Mouse (Mus musculus): ENCODE measurements around the gene Ing4. TPM values are rescaled to one million over a fixed set of nuclear protein-coding genes. Genes with fewer than 3 reads are reported as not detected.
A peak's percentile ranks its signal among the peaks of the same experiment; 100 is the strongest.

Gene Ing4
- polyA plus RNA-seq (2015; fragmentation: Nextera tagmentation; extraction: Ambion mirVana) = 65.4 and 70.1 TPM in 2 replicates

DNA sequence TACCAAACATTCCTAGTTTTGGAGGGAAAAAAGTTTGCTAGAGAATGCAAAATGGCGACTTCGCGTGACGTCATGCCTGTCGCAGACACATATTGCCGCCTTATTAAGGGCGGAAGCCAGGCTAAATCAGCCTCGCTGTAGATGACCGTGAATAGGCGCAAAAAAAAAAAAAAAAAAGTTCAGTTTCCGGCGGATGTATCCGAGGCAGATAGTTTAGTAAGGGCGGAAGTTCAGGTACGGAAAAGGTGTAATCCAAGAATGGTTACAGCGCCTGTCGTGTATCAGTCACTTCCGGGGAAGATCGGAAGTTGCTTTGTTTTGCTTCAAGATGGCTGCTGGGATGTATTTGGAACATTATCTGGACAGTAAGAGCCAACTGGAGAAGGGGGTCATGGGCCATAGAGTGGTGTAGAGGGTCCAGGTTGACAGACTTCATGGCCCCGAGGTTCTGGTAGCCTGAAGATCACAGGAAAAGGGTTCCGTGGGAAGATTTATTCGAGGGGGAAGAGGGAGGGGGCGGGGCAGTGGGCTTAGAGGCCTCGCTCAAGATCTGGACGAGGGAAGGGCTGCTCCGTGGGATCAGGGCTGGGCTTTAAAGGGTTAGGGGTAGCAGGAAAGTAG, at the start of gene Ing4:
Gene Ing4 (plus strand): TSS at position 228 of the 621 bp plus-strand sequence.
- peak within 1 kb of the TSS; percentile 72 for H3K4me3 ChIP-seq (ENCODE audit: low read depth, low read length)
- H3K36me3 ChIP-seq (ENCODE audit: control insufficient read depth, insufficient read depth) = peaks cover 38% of the 10 kb centered on the region
- under 1% methylated on average over 26 of the region's 26 CpGs for WGBS
- ATAC-seq = peak; percentile 96
- peak within 1 kb of the TSS; percentile 62; the same call in 1 of the 2 replicates for H3K27ac ChIP-seq (ENCODE audit: low read depth, low read length)
- no peak for TF ChIP-seq CTCF (IDR thresholded peaks at IDR 0.05; ENCODE audit: low read depth)
- H3K4me2 ChIP-seq (replicated peaks; ENCODE audit: low read depth) = peak within 1 kb of the TSS; percentile 66
- H3K27me3 ChIP-seq (replicated peaks; ENCODE audit: control insufficient read depth, insufficient read depth, low read length) = no peaks in the 10 kb centered on the region
- H3K4me1 ChIP-seq (replicated peaks; ENCODE audit: control insufficient read depth, insufficient read depth, low read length) = no peaks in the 10 kb centered on the region
- no peaks in the 10 kb centered on the region for H3K9me3 ChIP-seq (ENCODE audit: control insufficient read depth)
- peak within 1 kb of the TSS; percentile 62 for H3K9ac ChIP-seq (ENCODE audit: low read depth, low read length)

DNA sequence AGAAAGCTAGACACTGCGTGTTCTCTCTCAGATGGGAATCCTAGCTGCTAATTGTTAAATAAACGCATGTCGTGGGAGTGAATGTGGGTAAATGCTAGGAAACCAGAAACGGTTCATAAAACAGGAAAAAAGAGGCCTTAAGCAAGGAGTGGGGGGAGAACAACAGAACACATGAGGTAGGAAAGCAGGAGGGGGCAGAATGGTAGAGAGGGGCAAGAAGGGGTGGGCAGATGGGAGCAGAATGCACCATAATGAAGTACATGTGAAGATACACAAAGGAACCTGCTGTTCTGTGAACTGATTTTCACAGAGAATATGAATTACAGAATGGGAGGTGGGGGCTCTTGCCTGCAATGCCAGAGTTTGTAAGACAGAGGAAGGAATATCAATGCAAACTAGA, 47.3 kb upstream of the Ing4 start:
- no peak for TF ChIP-seq CTCF (IDR thresholded peaks at IDR 0.05; ENCODE audit: low read depth)
- Histone ChIP-seq H3K36me3 (ENCODE audit: control insufficient read depth, insufficient read depth) (no peaks in the 10 kb centered on the region), H3K9ac (ENCODE audit: low read depth, low read length) (no peak overlapping the region), H3K27ac (ENCODE audit: low read depth, low read length) (no peak overlapping the region), H3K4me3 (ENCODE audit: low read depth, low read length) (no peak overlapping the region), H3K27me3 (replicated peaks; ENCODE audit: control insufficient read depth, insufficient read depth, low read length) (peaks cover 15% of the 10 kb centered on the region), H3K9me3 (ENCODE audit: control insufficient read depth) (no peaks in the 10 kb centered on the region), H3K4me1 (replicated peaks; ENCODE audit: control insufficient read depth, insufficient read depth, low read length) (0 out of 2 replicates have a peak, but pooled peaks cover 4% of the 10 kb centered on the region), H3K4me2 (replicated peaks; ENCODE audit: low read depth) (no peak overlapping the region)
- 72% methylated on average over 4 of the region's 4 CpGs for WGBS
- no peak for ATAC-seq

DNA sequence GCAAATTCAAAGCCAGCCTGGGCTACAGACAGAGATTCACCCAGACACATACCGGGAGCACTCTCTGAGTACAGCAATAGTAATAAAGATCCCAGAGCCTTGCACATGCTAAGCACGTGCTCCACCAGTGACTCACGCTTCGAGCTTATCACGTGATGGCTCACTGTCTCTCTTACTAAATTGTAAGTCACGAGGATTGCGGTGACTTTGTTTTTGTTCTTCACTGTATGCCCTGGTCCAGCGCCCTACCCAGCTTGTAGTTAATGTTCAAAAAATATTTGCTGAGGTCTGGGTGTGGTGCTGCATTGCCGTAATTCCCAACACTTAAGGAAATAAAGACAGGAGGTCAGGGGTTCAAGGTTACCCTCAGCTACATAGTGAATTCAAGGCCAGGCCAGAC, 46.2 kb upstream of the Ing4 start:
- Histone ChIP-seq H3K27ac (ENCODE audit: low read depth, low read length) (no peak overlapping the region), H3K27me3 (replicated peaks; ENCODE audit: control insufficient read depth, insufficient read depth, low read length) (peaks cover 24% of the 10 kb centered on the region), H3K4me2 (replicated peaks; ENCODE audit: low read depth) (no peak overlapping the region), H3K9ac (ENCODE audit: low read depth, low read length) (no peak overlapping the region), H3K4me1 (replicated peaks; ENCODE audit: control insufficient read depth, insufficient read depth, low read length) (0 out of 2 replicates have a peak, but pooled peaks cover 4% of the 10 kb centered on the region), H3K36me3 (ENCODE audit: control insufficient read depth, insufficient read depth) (no peaks in the 10 kb centered on the region), H3K4me3 (ENCODE audit: low read depth, low read length) (no peak overlapping the region), H3K9me3 (ENCODE audit: control insufficient read depth) (no peaks in the 10 kb centered on the region)
- no peak for TF ChIP-seq CTCF (IDR thresholded peaks at IDR 0.05; ENCODE audit: low read depth)
- 32% methylated on average over 9 of the region's 9 CpGs for WGBS
- peak; percentile 87 for ATAC-seq

DNA sequence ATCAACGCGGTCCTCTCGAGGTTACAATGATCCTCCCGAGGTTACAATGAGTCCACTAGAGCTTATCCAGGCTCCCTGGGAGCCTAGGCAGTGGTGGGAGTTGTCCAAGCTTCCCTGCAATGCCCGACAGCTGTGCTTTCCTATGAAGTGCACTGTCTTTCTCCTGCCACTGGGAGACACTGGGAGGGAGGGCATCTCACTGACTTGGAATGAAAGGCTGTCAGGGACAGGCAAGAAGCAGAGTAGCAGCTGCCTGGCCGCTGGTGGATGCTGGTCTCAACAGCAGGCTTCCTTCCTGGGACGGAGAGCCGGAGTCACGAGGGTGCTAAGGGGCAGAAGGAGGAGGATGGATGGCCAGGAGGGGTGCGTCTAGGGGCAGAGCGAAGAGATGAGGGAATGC, 45.7 kb upstream of the Ing4 start:
- Histone ChIP-seq H3K9ac (ENCODE audit: low read depth, low read length) (no peak overlapping the region), H3K36me3 (ENCODE audit: control insufficient read depth, insufficient read depth) (no peaks in the 10 kb centered on the region), H3K27ac (ENCODE audit: low read depth, low read length) (peak overlapping the region; percentile 21; the same call in 1 of the 2 replicates), H3K4me1 (replicated peaks; ENCODE audit: control insufficient read depth, insufficient read depth, low read length) (0 out of 2 replicates have a peak, but pooled peaks cover 4% of the 10 kb centered on the region), H3K4me3 (ENCODE audit: low read depth, low read length) (no peak overlapping the region), H3K9me3 (ENCODE audit: control insufficient read depth) (no peaks in the 10 kb centered on the region), H3K4me2 (replicated peaks; ENCODE audit: low read depth) (no peak overlapping the region), H3K27me3 (replicated peaks; ENCODE audit: control insufficient read depth, insufficient read depth, low read length) (peaks cover 29% of the 10 kb centered on the region)
- WGBS = 23% methylated on average over 11 of the region's 11 CpGs
- 0 out of 2 replicates have a peak, but pooled peaks have one; percentile 7 for ATAC-seq
- TF ChIP-seq CTCF (IDR thresholded peaks at IDR 0.05; ENCODE audit: low read depth) = peak; percentile 52

DNA sequence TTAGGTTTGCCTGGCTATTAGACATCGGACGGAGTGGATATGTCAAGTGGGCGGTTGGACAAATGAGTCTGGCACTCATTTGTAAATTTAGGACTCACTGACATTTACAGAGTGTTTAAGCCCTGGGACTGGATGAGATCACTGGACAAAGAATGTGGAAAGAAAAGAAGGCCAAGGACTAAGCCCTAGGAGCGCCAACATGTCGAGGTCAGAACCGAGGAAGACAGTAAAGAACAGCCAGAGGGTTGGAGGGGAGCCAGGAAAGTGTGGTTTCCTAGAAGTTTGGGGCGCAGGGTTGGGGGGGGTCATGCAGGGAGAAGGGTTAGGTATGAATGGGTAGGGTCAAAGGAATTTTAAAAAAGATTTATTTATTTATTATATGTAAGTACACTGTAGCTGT, 44.3 kb upstream of the Ing4 start:
- Histone ChIP-seq H3K27ac (ENCODE audit: low read depth, low read length) (no peak overlapping the region), H3K4me2 (replicated peaks; ENCODE audit: low read depth) (no peak overlapping the region), H3K4me1 (replicated peaks; ENCODE audit: control insufficient read depth, insufficient read depth, low read length) (0 out of 2 replicates have a peak, but pooled peaks cover 4% of the 10 kb centered on the region), H3K36me3 (ENCODE audit: control insufficient read depth, insufficient read depth) (no peaks in the 10 kb centered on the region), H3K9ac (ENCODE audit: low read depth, low read length) (no peak overlapping the region), H3K27me3 (replicated peaks; ENCODE audit: control insufficient read depth, insufficient read depth, low read length) (peaks cover 41% of the 10 kb centered on the region), H3K9me3 (ENCODE audit: control insufficient read depth) (no peaks in the 10 kb centered on the region), H3K4me3 (ENCODE audit: low read depth, low read length) (no peak overlapping the region)
- 72% methylated on average over 7 of the region's 7 CpGs for WGBS
- TF ChIP-seq CTCF (IDR thresholded peaks at IDR 0.05; ENCODE audit: low read depth) = no peak
- ATAC-seq = no peak

DNA sequence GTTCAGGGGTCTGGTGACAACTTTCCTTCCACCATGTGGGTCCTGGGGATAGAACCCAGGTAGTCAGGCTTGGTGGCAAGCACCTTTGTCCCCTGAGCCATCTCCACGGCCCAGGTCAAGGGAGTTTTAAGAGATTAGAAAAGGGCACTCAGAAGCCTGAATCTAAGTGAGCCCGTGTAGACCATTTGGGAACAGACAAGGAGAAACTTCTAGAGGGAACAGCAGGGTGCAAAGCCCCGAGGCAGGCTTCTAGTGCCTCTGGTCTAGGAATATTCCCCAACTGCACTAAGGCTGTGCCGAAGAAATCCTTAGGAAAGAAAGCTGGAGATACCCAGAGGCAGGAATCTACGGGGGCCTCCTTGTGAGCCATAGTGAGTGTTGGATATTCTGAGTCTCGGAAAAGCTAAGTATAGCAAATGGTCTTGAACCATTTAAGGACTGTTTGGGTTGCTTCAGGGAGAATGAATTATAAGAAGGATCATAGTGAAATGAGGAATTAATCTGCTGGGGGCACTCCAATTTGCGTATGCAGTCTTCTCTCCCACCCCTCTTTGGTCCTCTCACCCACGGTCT, 43.6 kb upstream of the Ing4 start:
- Histone ChIP-seq H3K4me3 (ENCODE audit: low read depth, low read length) (no peak overlapping the region), H3K4me2 (replicated peaks; ENCODE audit: low read depth) (no peak overlapping the region), H3K9me3 (ENCODE audit: control insufficient read depth) (no peaks in the 10 kb centered on the region), H3K27ac (ENCODE audit: low read depth, low read length) (no peak overlapping the region), H3K36me3 (ENCODE audit: control insufficient read depth, insufficient read depth) (no peaks in the 10 kb centered on the region), H3K9ac (ENCODE audit: low read depth, low read length) (no peak overlapping the region), H3K27me3 (replicated peaks; ENCODE audit: control insufficient read depth, insufficient read depth, low read length) (peaks cover 48% of the 10 kb centered on the region), H3K4me1 (replicated peaks; ENCODE audit: control insufficient read depth, insufficient read depth, low read length) (0 out of 2 replicates have a peak, but pooled peaks cover 4% of the 10 kb centered on the region)
- 51% methylated on average over 8 of the region's 8 CpGs for WGBS
- no peak for ATAC-seq
- TF ChIP-seq CTCF (IDR thresholded peaks at IDR 0.05; ENCODE audit: low read depth) = no peak
